Mouse (Mus musculus): ENCODE data around the gene Ajap1. TPM values are rescaled to one million over a fixed set of nuclear protein-coding genes. Genes with fewer than 3 reads are reported as not detected.

Ajap1 gene
- not detected for polyA plus RNA-seq (2014; fragmentation: Illumina TruSeq; extraction: RNeasy Lipid Tissue Mini Kit (QIAGEN cat#74804); ENCODE audit: low read depth, low replicate concordance)

DNA sequence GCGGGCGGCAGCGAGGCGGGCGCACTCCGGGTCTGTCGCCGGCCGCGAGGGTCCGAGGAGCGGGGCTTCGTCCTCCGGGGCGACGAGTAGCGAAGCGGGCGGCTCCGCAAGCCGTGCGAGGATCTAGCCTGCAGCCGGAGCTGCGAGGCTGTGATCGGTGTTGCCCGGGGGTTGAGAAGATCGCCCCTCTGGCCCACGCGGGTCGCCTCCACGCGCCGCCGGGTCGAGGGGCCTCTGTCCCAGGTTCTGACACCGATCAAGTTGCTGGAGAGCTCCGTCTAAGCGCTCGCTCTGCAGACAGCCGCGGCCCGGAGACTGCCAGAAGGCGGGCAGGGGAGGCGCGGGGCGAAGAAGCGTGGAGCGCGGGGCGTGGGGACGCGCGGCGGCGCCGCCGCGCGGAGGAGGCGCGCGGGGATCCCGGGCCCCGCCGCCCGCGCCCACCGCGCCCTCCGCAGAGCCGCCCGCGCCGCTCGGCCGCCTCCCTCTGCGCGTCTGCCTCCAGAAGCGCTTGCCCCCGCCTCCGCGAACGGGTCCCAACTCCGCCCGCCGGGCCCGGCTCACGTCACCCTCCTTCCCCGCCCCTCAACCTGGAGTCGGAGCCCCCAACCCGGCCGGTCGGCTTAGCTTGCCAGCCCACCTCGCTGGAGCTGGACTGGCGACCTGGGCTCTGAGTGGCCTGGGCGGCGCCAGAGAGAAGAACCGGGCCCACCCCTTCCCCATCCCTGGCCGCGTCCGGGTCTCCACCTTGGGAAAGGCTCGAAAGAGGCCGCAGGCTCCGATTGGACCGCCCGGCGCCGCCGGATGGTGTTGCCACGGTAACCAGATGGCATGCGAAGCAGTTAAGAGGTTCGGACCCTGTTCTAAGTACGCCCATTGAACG, at the start of gene Ajap1:
Gene Ajap1 (minus strand): TSS at position 353 of the 880 bp plus-strand sequence.

